Mouse (Mus musculus): ENCODE measurements around the gene Slc25a12. TPM values are rescaled to one million over a fixed set of nuclear protein-coding genes. Genes with fewer than 3 reads are reported as not detected.

The Slc25a12 gene
- polyA plus RNA-seq, 1 experiment from 2014 or later: 73.8 TPM

- no peak overlapping the region for H3K9ac ChIP-seq
- H3K9me3 ChIP-seq: no peaks in the 10 kb centered on the region
- H3K4me3 ChIP-seq: no peak overlapping the region
- ATAC-seq (ENCODE audit: low read depth): no peak
- WGBS: 97% methylated on average over 4 of the region's 4 CpGs
- peaks cover 42% of the 10 kb centered on the region for H3K36me3 ChIP-seq
- no peak overlapping the region for H3K4me2 ChIP-seq
- H3K4me1 ChIP-seq (replicated peaks): no peaks in the 10 kb centered on the region
- no peak overlapping the region for H3K27ac ChIP-seq (replicated peaks)
- H3K27me3 ChIP-seq: no peaks in the 10 kb centered on the region
Observed at GRCm38 (mm10) chr2:71235420-71235819, 132.1 kb downstream of the Slc25a12 start.

DNA sequence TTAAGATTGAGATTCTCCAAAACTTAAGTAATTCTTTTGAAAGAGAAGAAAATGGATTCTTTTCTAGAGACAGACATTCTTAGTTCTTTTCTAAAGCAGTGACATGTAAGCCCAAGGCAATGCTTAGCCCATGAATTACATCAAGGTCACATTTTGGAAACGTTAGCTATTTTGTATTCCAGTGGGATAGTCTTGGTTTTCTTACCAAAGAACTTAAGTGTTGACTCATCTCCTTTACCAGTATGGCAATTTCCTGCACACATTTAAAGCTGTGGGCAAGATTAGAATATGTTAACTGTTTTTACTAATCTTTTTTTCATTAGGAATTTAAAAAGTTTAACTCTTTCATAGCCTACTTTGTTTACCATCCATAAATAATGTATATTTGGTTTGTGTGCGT lies 134.6 kb downstream of the Slc25a12 start:
- Histone ChIP-seq H3K4me3 (no peak overlapping the region), H3K4me1 (replicated peaks) (no peaks in the 10 kb centered on the region), H3K27me3 (no peaks in the 10 kb centered on the region), H3K4me2 (no peak overlapping the region), H3K27ac (replicated peaks) (no peak overlapping the region), H3K9me3 (no peaks in the 10 kb centered on the region), H3K9ac (no peak overlapping the region), H3K36me3 (peaks cover 35% of the 10 kb centered on the region)
- no peak for ATAC-seq (ENCODE audit: low read depth)
- whole genome bisulfite sequencing: 71% methylated on average over 2 of the region's 2 CpGs

DNA sequence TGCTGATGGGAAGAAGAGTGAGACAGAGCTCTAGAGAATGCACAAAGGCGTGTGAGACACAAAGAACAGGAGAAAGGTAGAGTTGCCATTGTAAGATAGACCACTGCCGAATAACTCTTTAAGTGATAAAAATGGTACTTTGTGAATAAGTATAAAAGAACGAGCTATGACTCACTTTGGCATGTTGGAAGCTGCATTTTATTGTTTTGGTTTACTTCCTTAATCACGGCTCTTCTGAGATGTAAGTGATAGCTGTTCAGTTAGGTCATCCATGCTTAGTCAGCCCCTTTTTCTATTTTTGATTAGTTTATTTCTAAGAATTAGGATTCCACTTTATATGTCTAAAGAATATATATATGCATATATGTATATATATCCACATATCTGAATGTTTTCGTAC lies 135.6 kb downstream of the Slc25a12 start:
- no peak overlapping the region for H3K4me3 ChIP-seq
- no peak overlapping the region for H3K27ac ChIP-seq (replicated peaks)
- peaks cover 27% of the 10 kb centered on the region for H3K36me3 ChIP-seq
- no peaks in the 10 kb centered on the region for H3K9me3 ChIP-seq
- H3K4me2 ChIP-seq: no peak overlapping the region
- 92% methylated on average over 5 of the region's 5 CpGs for WGBS
- no peaks in the 10 kb centered on the region for H3K4me1 ChIP-seq (replicated peaks)
- no peaks in the 10 kb centered on the region for H3K27me3 ChIP-seq
- no peak overlapping the region for H3K9ac ChIP-seq
- ATAC-seq (ENCODE audit: low read depth): no peak

GRCm38 (mm10) chr2:71229603-71230002 lies 137.9 kb downstream of the Slc25a12 start:
- Histone ChIP-seq H3K27ac (replicated peaks) (no peak overlapping the region), H3K4me1 (replicated peaks) (peaks cover 6% of the 10 kb centered on the region; the same call in 1 of the 2 replicates), H3K4me2 (no peak overlapping the region), H3K9me3 (no peaks in the 10 kb centered on the region), H3K9ac (no peak overlapping the region), H3K27me3 (no peaks in the 10 kb centered on the region), H3K36me3 (peaks cover 17% of the 10 kb centered on the region), H3K4me3 (no peak overlapping the region)
- WGBS: 98% methylated on average over 1 of the region's 1 CpGs
- no peak for ATAC-seq (ENCODE audit: low read depth)

DNA sequence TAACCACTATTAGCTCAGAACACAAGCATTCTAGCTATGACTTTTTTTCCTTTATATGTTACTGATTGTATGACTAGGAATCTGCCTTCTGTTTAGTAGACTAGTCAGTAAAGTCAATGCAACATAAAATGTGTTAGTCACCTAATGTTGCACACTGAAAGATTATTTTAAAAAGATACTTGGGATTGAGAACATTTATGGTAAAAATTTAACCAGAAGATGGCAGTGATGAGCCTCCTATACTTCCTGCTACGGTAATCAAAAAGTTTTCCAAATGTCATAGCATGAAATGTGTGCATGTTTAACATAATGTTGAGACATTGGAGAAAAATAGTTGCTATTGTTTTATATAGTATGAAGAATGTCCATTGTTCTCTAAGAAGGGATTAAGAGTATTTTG lies 140.2 kb downstream of the Slc25a12 start:
- Histone ChIP-seq H3K9ac (no peak overlapping the region), H3K4me3 (no peak overlapping the region), H3K4me2 (no peak overlapping the region), H3K27ac (replicated peaks) (no peak overlapping the region), H3K9me3 (no peaks in the 10 kb centered on the region), H3K27me3 (no peaks in the 10 kb centered on the region), H3K36me3 (peaks cover 36% of the 10 kb centered on the region), H3K4me1 (replicated peaks) (peaks cover 6% of the 10 kb centered on the region; the same call in 1 of the 2 replicates)
- no peak for ATAC-seq (ENCODE audit: low read depth)
- WGBS: 48% methylated on average over 1 of the region's 1 CpGs

Other genes starting within 250 kb of the Slc25a12 start
- gene Cybrd1, start 249.8 kb downstream of the Slc25a12 start, polyA plus RNA-seq (2015; fragmentation: Nextera tagmentation; extraction: Ambion mirVana): 2.2 and 2.7 TPM in 2 replicates
- 194 and 208 TPM in 2 replicates for gene Dync1i2, start 156.0 kb downstream of the Slc25a12 start, polyA plus RNA-seq (2015; fragmentation: Nextera tagmentation; extraction: Ambion mirVana)
- gene Hat1, start 21.2 kb upstream of the Slc25a12 start, polyA plus RNA-seq (2015; fragmentation: Nextera tagmentation; extraction: Ambion mirVana): 49.2 and 50.5 TPM in 2 replicates
- 32.7 and 37.6 TPM in 2 replicates for gene Metap1d, start 85.5 kb upstream of the Slc25a12 start, polyA plus RNA-seq (2015; fragmentation: Nextera tagmentation; extraction: Ambion mirVana)
- 0.77 and 1.3 TPM in 2 replicates for gene Dlx1, start 160.4 kb upstream of the Slc25a12 start, polyA plus RNA-seq (2015; fragmentation: Nextera tagmentation; extraction: Ambion mirVana)
- gene Dlx2, start 179.0 kb upstream of the Slc25a12 start, polyA plus RNA-seq (2015; fragmentation: Nextera tagmentation; extraction: Ambion mirVana): 0.22 and 0.73 TPM in 2 replicates

Data from neural tube, embryonic 13.5 days (tissue).